Mouse (Mus musculus) stomach, embryonic 14.5 days (tissue): Measurements from ENCODE around the gene Slc6a21. TPM values are rescaled to one million over a fixed set of nuclear protein-coding genes. Genes with fewer than 3 reads are reported as not detected.

Source experiments
- ATAC-seq: fragments of 200-750 bp; cut with Nextera tagmentation; 2 replicates; pipeline ENCODE4 v1.8.0; 2017; ENCODE audit warnings: low read depth, moderate TSS enrichment; ENCODE audit not compliant: insufficient number of reproducible peaks, insufficient read depth, low FRiP score
- H3K27ac ChIP-seq: fragments of 300-500 bp; sonication (generic); 2 replicates; pipeline ENCODE4 v1.5.1; 2014; ENCODE audit warnings: mild to moderate bottlenecking, low read length, moderate library complexity, mixed read lengths
- H3K27me3 ChIP-seq: fragments of 300-500 bp; sonication (generic); 2 replicates; pipeline ENCODE4 v1.6.1; 2014; ENCODE audit warnings: low read length, control low read depth, mixed read lengths; ENCODE audit not compliant: control insufficient read depth, insufficient read depth
- H3K36me3 ChIP-seq: fragments of 300-500 bp; sonication (generic); 2 replicates; pipeline ENCODE4 v1.6.1; 2014; ENCODE audit warnings: mild to moderate bottlenecking, control low read depth, low read length, moderate library complexity, mixed read lengths; ENCODE audit not compliant: control insufficient read depth, insufficient read depth
- H3K4me1 ChIP-seq: fragments of 300-500 bp; sonication (generic); 2 replicates; pipeline ENCODE4 v1.6.1; 2014; ENCODE audit warnings: low read length, control low read depth, mixed read lengths; ENCODE audit not compliant: control insufficient read depth, insufficient read depth
- H3K4me2 ChIP-seq: fragments of 300-500 bp; sonication (generic); replicated peaks from 2 replicates; pipeline ENCODE4 v1.6.1; 2014; ENCODE audit warnings: low read depth, low read length, control low read depth
- H3K4me3 ChIP-seq: fragments of 300-500 bp; sonication (generic); 2 replicates; pipeline ENCODE4 v1.5.1; 2014; ENCODE audit warnings: low read depth, low read length, control low read depth
- H3K9ac ChIP-seq: fragments of 300-500 bp; sonication (generic); replicated peaks from 2 replicates; pipeline ENCODE4 v1.6.1; 2014; ENCODE audit warnings: low read depth, mild to moderate bottlenecking, control low read depth, low read length, moderate library complexity, mixed read lengths
- H3K9me3 ChIP-seq: fragments of 300-500 bp; sonication (generic); 2 replicates; pipeline ENCODE4 v1.6.1; 2016; ENCODE audit warnings: low read depth, low read length, control low read depth; ENCODE audit not compliant: control insufficient read depth
- WGBS: fragments of 180-500 bp; shearing (Covaris S2); extraction: QIAGEN DNeasy Blood & Tissue Kit; methylation state at CpG from one replicate; pipeline ENCODE4 v1.1.7; 2014; 5-methylcytosine and 5-hydroxymethylcytosine counted together
- polyA plus RNA-seq: library from polyadenylated mRNA; unstranded; fragments of >200 nt; fragmentation: Nextera tagmentation; extraction: Ambion mirVana; gene quantifications from 2 replicates; pipeline ENCODE4 v1.2.1, GENCODE M21; 2014

The Slc6a21 gene
- polyA plus RNA-seq: not detected in 2 replicates

DNA sequence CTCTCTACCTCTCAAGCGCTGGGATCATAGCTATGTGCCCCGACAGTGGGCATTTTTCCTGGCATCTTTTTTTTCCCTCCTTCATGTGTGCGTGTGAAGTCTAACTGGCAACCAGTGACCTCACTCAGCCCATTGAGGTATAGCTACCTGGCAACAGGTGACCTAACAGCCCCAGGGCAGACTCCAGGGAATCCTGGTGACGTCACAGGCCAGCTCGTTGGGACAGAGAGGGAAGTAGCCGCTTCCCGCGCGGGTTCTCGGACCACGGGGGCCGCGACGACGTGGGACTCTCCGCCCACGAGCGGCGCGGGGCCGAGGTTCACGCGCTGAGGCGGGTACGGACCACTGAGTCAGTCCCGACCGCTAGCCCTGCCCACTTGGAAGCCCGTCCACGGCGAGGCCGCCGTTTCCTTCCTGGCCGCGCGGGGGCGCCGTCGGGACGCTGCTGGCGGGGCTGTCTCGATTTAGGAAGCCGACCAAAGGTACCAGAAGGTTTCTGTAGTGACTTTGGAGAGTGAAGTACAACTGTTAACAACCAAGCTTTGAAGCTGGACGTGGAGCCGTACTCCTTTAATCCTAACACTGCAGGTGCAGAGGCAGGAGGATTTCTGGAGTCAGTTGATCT is at the start of gene Slc6a21:
TSS of gene Slc6a21 (plus strand) at position 378 of the 625 bp plus-strand sequence.
- Histone ChIP-seq H3K36me3 (no peaks in the 10 kb centered on the region), H3K9ac (no peak within 1 kb of the TSS), H3K4me2 (peak within 1 kb of the TSS; percentile 57), H3K9me3 (no peaks in the 10 kb centered on the region), H3K27ac (no peak within 1 kb of the TSS), H3K27me3 (no peaks in the 10 kb centered on the region), H3K4me1 (peaks cover 5% of the 10 kb centered on the region; the same call in 1 of the 2 replicates), H3K4me3 (peak within 1 kb of the TSS; percentile 34)
- no peak; the same call in 1 of the 2 replicates for ATAC-seq
- WGBS: 7% methylated on average over 43 of the region's 44 CpGs

DNA sequence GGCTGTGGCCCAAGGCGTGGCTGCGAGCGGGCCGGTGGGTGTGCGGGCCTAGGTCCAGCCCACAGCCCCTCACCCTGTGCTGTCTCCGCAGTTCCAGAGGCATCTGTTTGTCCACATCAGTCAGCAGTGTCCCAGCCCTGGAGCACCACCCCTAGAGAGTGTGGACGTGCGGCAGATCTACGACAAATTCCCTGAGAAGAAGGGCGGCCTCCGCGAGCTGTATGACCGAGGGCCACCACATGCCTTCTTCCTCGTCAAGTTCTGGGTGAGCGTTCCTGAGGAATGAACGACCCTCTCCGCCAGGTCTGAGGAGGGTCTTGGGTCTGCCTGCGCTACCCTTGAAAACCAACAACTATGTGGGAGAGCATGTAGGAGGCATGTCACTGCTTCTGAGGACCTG is 48.8 kb upstream of the Slc6a21 start:
- Histone ChIP-seq H3K4me3 (no peak overlapping the region), H3K9me3 (no peaks in the 10 kb centered on the region), H3K27me3 (no peaks in the 10 kb centered on the region), H3K4me2 (no peak overlapping the region), H3K4me1 (peaks cover 2% of the 10 kb centered on the region), H3K36me3 (peaks cover 81% of the 10 kb centered on the region), H3K9ac (no peak overlapping the region), H3K27ac (no peak overlapping the region)
- ATAC-seq: no peak
- 93% methylated on average over 18 of the region's 18 CpGs for WGBS

GRCm38 (mm10) chr7:45229046-45229445 is 48.3 kb upstream of the Slc6a21 start:
- Histone ChIP-seq H3K27me3 (no peaks in the 10 kb centered on the region), H3K9me3 (no peaks in the 10 kb centered on the region), H3K4me1 (peaks cover 7% of the 10 kb centered on the region), H3K27ac (no peak overlapping the region), H3K36me3 (peaks cover 79% of the 10 kb centered on the region), H3K9ac (no peak overlapping the region), H3K4me2 (no peak overlapping the region), H3K4me3 (no peak overlapping the region)
- 93% methylated on average over 8 of the region's 8 CpGs for WGBS
- ATAC-seq: no peak

DNA sequence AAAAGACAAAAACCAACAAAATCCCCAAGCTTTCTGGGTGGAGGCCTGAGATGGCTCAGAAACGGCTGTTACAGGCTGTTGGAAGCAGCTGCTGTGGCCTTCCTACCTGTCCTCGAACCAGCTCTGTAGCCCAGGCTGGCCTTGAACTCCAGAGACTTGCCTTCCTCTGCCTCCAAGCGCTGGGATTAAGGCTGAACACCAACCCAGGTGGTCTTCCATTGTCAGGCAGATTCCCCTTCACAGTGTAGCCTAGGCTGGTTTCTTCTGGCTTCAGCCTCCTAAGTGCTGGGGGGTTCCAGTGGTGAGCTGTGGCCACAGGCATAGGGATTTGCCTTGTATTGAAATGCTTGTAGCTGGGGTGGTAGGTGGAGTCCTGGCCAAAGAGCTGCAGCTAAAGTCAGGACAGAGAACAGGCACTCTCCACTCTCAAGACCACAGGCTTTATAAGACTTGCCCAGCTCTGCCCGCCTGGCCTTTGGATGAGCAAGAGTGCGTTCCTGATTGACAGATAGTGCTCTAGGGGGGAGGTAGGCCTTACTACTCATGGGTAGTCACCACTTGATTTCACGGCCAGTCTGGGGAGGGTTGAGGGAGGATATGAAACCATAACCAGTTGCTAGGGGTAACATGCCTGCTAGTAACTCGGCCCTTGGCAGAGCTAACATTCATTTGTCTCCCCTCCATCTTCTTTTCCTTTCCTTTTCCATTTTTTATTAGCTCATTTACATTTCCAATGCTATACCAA is 47.7 kb upstream of the Slc6a21 start:
- no peak overlapping the region for H3K27ac ChIP-seq
- 92% methylated on average over 7 of the region's 7 CpGs for WGBS
- no peak for ATAC-seq
- no peaks in the 10 kb centered on the region for H3K27me3 ChIP-seq
- peaks cover 76% of the 10 kb centered on the region for H3K36me3 ChIP-seq
- no peaks in the 10 kb centered on the region for H3K9me3 ChIP-seq
- no peak overlapping the region for H3K4me3 ChIP-seq
- peaks cover 9% of the 10 kb centered on the region for H3K4me1 ChIP-seq
- no peak overlapping the region for H3K4me2 ChIP-seq
- H3K9ac ChIP-seq: no peak overlapping the region

DNA sequence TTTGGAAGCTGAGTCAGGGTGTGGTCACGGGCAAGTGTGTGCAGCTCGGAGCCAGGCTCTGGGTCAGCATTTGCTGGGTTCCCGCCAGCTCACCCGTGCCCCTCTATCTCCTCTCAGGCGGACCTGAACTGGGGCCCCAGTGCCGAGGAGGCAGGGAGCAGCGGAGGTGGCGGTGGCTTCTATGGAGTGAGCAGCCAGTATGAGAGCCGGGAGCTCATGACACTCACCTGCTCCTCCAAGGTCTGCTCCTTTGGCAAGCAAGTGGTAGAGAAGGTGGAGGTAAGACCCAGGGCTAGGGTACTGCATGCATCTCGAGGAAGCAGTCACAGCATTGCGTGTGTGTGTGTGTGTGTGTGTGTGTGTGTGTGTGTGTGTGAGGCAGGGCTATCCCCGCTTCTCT is 46.1 kb upstream of the Slc6a21 start:
- no peak overlapping the region for H3K9ac ChIP-seq
- no peak overlapping the region for H3K4me3 ChIP-seq
- ATAC-seq: no peak
- H3K36me3 ChIP-seq: peaks cover 60% of the 10 kb centered on the region
- peaks cover 16% of the 10 kb centered on the region for H3K4me1 ChIP-seq
- no peak overlapping the region for H3K27ac ChIP-seq
- 0 out of 2 replicates have a peak, but pooled peaks cover 2% of the 10 kb centered on the region for H3K27me3 ChIP-seq
- 87% methylated on average over 12 of the region's 12 CpGs for WGBS
- H3K4me2 ChIP-seq: no peak overlapping the region
- H3K9me3 ChIP-seq: no peaks in the 10 kb centered on the region

DNA sequence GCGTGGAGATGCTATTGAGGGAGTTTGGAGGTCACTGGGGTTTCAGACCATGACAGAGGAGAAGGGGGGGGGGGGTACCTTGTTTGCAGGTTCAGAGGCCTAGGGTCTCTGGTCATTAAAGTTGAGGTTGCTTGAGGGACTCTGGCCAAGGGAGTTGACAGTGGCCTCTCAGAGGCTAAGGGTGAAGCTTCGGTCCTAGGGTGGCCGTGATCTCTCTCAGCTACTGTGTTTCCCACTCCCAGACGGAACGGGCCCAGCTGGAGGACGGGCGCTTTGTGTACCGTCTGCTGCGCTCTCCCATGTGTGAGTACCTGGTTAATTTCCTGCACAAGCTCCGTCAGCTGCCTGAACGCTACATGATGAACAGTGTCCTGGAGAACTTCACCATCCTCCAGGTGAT is 45.4 kb upstream of the Slc6a21 start:
- Histone ChIP-seq H3K4me2 (no peak overlapping the region), H3K9me3 (no peaks in the 10 kb centered on the region), H3K36me3 (peaks cover 53% of the 10 kb centered on the region), H3K27ac (no peak overlapping the region), H3K9ac (no peak overlapping the region), H3K4me1 (peaks cover 16% of the 10 kb centered on the region), H3K27me3 (0 out of 2 replicates have a peak, but pooled peaks cover 2% of the 10 kb centered on the region), H3K4me3 (no peak overlapping the region)
- 77% methylated on average over 11 of the region's 11 CpGs for WGBS
- no peak for ATAC-seq

GRCm38 (mm10) chr7:45232716-45233465 is 44.4 kb upstream of the Slc6a21 start:
- H3K4me3 ChIP-seq: no peak overlapping the region
- no peak overlapping the region for H3K9ac ChIP-seq
- H3K36me3 ChIP-seq: peaks cover 47% of the 10 kb centered on the region
- 58% methylated on average over 13 of the region's 13 CpGs for WGBS
- 0 out of 2 replicates have a peak, but pooled peaks cover 2% of the 10 kb centered on the region for H3K27me3 ChIP-seq
- no peaks in the 10 kb centered on the region for H3K9me3 ChIP-seq
- H3K4me2 ChIP-seq: no peak overlapping the region
- H3K27ac ChIP-seq: no peak overlapping the region
- peaks cover 16% of the 10 kb centered on the region for H3K4me1 ChIP-seq
- no peak for ATAC-seq

DNA sequence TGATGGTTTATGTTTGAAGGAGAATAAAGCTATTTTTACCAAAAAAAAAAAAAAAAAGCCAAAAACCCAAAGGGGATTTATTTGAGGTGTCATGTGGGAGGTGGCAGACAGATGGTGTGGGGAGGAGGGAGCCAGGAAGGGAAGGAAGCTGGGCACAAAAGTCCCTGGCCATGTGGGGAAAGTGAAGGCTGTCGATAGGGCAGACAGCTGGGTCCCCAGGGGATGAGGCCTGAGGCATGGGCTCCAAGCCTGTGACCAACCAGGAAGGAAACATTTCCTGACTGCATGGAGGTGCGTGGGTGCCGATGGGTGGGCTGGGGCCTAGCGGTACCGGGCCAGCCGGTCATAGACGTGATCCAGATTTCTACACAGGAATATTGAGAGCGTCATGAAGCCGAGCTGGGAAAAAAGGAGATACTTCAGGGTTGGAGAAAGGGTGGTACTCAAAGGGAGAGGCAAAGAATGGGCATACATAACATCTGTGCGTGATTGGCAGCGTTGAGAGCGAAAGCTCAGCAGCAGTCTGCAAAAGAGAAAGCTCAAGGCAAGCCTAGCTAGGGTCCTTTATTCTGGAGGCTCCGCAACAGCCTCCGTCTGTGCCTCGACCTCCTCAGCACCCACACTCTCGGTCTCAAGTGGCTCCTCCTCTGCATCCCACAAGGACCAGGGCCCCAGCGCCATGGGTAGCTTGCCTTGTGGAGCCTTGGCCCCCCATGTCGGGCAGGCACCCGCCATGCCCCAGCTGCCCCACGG is 43.6 kb upstream of the Slc6a21 start:
- peaks cover 16% of the 10 kb centered on the region for H3K4me1 ChIP-seq
- 34% methylated on average over 20 of the region's 20 CpGs for WGBS
- ATAC-seq: no peak
- H3K4me2 ChIP-seq: peak overlapping the region; percentile 15; the same call in 1 of the 2 replicates
- 0 out of 2 replicates have a peak, but pooled peaks cover 5% of the 10 kb centered on the region for H3K27me3 ChIP-seq
- no peaks in the 10 kb centered on the region for H3K9me3 ChIP-seq
- 0 out of 2 replicates have a peak overlapping the region, but pooled peaks have one; percentile 28 for H3K27ac ChIP-seq
- peaks cover 38% of the 10 kb centered on the region for H3K36me3 ChIP-seq
- no peak overlapping the region for H3K4me3 ChIP-seq
- H3K9ac ChIP-seq: no peak overlapping the region
